Comparison of ENCODE assay signal across 9 mouse cellular contexts in the genomic region with DNA sequence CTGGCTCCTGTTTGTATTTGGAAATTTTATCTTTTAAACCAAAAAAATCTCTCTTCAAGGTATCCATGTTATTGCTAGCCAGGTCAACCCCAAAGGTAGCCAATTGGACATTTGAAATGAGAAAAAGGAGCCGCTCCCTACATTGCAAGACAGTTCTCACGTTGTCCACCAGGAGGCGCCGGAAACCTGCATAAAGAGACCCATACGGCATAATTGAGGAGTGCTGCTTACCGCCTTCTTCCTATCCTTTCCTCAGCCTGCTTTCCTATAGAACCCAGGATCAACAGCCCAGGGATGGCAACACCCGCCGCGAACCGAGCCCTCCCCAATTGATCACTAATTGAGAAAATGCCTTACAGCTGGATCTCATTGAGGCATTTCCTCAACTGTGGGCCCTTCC. TPM values are rescaled to one million over a fixed set of nuclear protein-coding genes. Genes with fewer than 3 reads are reported as not detected.
DNase-seq lines count a peak whose midpoint lies in the region; ATAC-seq and TF ChIP-seq lines count a peak whose summit lies in the region.
"Had no signal": no experiment of that assay in that cellular context is flagged by ENCODE, and none has a peak within 500 bp of the region (broad histone marks: within the 10 kb centered on the region; RNA-seq: fewer than 3 reads in every experiment).

No protein-coding gene starts in this region.

- no peak overlapping the region for H3K4me3 ChIP-seq in forebrain, embryonic 11.5 days (ENCODE audit: low read depth, low read length)
- H3K4me3 ChIP-seq in heart, postnatal 0 days (ENCODE audit: low read depth, low read length) = no peak overlapping the region
- H3K4me3 ChIP-seq: neural tube, embryonic 13.5 days had no signal

- H3K4me2 ChIP-seq in forebrain, embryonic 11.5 days (ENCODE audit: low read depth, low read length, severe bottlenecking) = no peak overlapping the region
- no peak overlapping the region for H3K4me2 ChIP-seq in heart, postnatal 0 days (ENCODE audit: low read depth, low read length)
- H3K4me2 ChIP-seq: neural tube, embryonic 13.5 days had no signal

- no peak for TF ChIP-seq EP300 in heart, postnatal 0 days (IDR thresholded peaks at IDR 0.05; ENCODE audit: low read depth)

- peaks cover 4% of the 10 kb centered on the region; the same call in 1 of the 2 replicates for H3K4me1 ChIP-seq in forebrain, embryonic 11.5 days (replicated peaks; ENCODE audit: control insufficient read depth, insufficient read depth, low read length)
- no peaks in the 10 kb centered on the region for H3K4me1 ChIP-seq in heart, postnatal 0 days (ENCODE audit: control insufficient read depth, insufficient read depth)

- in situ Hi-C loops in Patski (cut with MboI; ENCODE audit: low pct_unique_long_range_greater_than_20kb) = no loop called here

- H3K36me3 ChIP-seq in forebrain, embryonic 11.5 days (ENCODE audit: control insufficient read depth, insufficient read depth, low read length) = no peaks in the 10 kb centered on the region
- no peaks in the 10 kb centered on the region for H3K36me3 ChIP-seq in heart, postnatal 0 days (replicated peaks; ENCODE audit: control insufficient read depth, insufficient read depth, low read length)
- H3K36me3 ChIP-seq: neural tube, embryonic 13.5 days had no signal

- no peak overlapping the region for H3K9ac ChIP-seq in forebrain, embryonic 11.5 days (ENCODE audit: low read length)
- no peak overlapping the region for H3K9ac ChIP-seq in heart, postnatal 0 days (replicated peaks; ENCODE audit: low read depth, low read length)
- H3K9ac ChIP-seq: neural tube, embryonic 13.5 days had no signal

- under 1% methylated on average over 10 of the region's 10 CpGs for WGBS in forebrain, embryonic 11.5 days
- WGBS in heart, postnatal 0 days = under 1% methylated on average over 10 of the region's 10 CpGs

- TF ChIP-seq CTCF in Patski (IDR thresholded peaks at IDR 0.05) = peak; percentile 97
- TF ChIP-seq CTCF in heart, postnatal 0 days (IDR thresholded peaks at IDR 0.05; ENCODE audit: low read depth) = peak; percentile 92

- POLR2A ChIA-PET in Patski (lab: Charles Lee) = interaction anchor here (1.1 kb wide), 1 partner anchor 77 kb away, joined by 3 read pairs; no protein-coding TSS in a partner anchor

- no peaks in the 10 kb centered on the region for H3K9me3 ChIP-seq in forebrain, embryonic 11.5 days (ENCODE audit: control insufficient read depth, low read length)
- no peaks in the 10 kb centered on the region for H3K9me3 ChIP-seq in heart, postnatal 0 days (replicated peaks; ENCODE audit: control insufficient read depth, low read length)
- H3K9me3 ChIP-seq: neural tube, embryonic 13.5 days had no signal

- CTCF ChIA-PET in Patski (lab: Charles Lee) = interaction anchor here (0.7 to 3.1 kb wide), 7 partner anchors 16 to 119 kb away, joined by 3 to 25 read pairs (median 5); a partner anchor contains a TSS

- H3K27ac ChIP-seq in forebrain, embryonic 11.5 days (ENCODE audit: low read depth, low read length) = no peak overlapping the region
- no peak overlapping the region for H3K27ac ChIP-seq in heart, postnatal 0 days (ENCODE audit: low read depth)
- H3K27ac ChIP-seq: neural tube, embryonic 13.5 days had no signal

- no peak for ATAC-seq in Patski
- ATAC-seq in forebrain, embryonic 11.5 days (replicated peaks; ENCODE audit: low FRiP score) = peak; percentile 43; the same call in 1 of the 2 replicates
- peak; percentile 44; the same call in 1 of the 2 replicates for ATAC-seq in heart, postnatal 0 days (ENCODE audit: insufficient read depth, low read depth)
- ATAC-seq in inflammation-experienced regulatory T-cells, adult 6 months = no peak

- H3K27me3 ChIP-seq in Patski = no peaks in the 10 kb centered on the region
- no peaks in the 10 kb centered on the region for H3K27me3 ChIP-seq in forebrain, embryonic 11.5 days (ENCODE audit: control insufficient read depth, insufficient read depth, low read length)
- no peaks in the 10 kb centered on the region for H3K27me3 ChIP-seq in heart, postnatal 0 days (ENCODE audit: control insufficient read depth, insufficient read depth, low read length)

- DNase-seq in Patski (ENCODE audit: low read depth, low spot score) = peak; percentile 24
- DNase-seq in c-Kit-positive CD71-positive TER-119-negative erythroid progenitor cells, embryonic 14.5 days (ENCODE audit: low read depth) = peak; percentile 70
- peak; percentile 93 for DNase-seq in forebrain, embryonic 11.5 days (ENCODE audit: low spot score)
- peak; percentile 68 for DNase-seq in heart, postnatal 0 days (ENCODE audit: low spot score)
- peak; percentile 85 for DNase-seq in layer of hippocampus, adult 9-10 months (ENCODE audit: low spot score)
- peak; percentile 94 for DNase-seq in lung, postnatal 36 days
- peak; percentile 75 for DNase-seq in skeletal muscle tissue, adult 2 months (ENCODE audit: low read depth, low spot score)

RNA-seq across cellular contexts. Expression of a gene that starts 16.2 kb away (rescaled TPM):
- 73.5 TPM for polyA plus RNA-seq in Patski (2021)
- polyA plus RNA-seq in forebrain, embryonic 11.5 days (2014; fragmentation: Nextera tagmentation; extraction: Ambion mirVana) = 16.2 and 19.2 TPM in 2 replicates
- total RNA-seq in heart, postnatal 0 days (2014; rRNA removed; ENCODE audit: low replicate concordance) = 19.0 and 110 TPM in 2 replicates
- 7.2 and 10.0 TPM in 2 replicates for polyA plus RNA-seq in heart, postnatal 0 days (2015; fragmentation: Nextera tagmentation; extraction: Ambion mirVana)
- under 1 TPM in 1 of 3 experiments, not detected in 2; 0.23 TPM for polyA plus RNA-seq in inflammation-experienced regulatory T-cells, adult 6 months (2017; shearing (Covaris generic))

RNA-seq across cellular contexts. Expression of a gene that starts 34.0 kb away (rescaled TPM):
- 0.05 TPM for polyA plus RNA-seq in Patski (2021)
- polyA plus RNA-seq in forebrain, embryonic 11.5 days (2014; fragmentation: Nextera tagmentation; extraction: Ambion mirVana) = not detected in 2 replicates
- total RNA-seq in heart, postnatal 0 days (2014; rRNA removed; ENCODE audit: low replicate concordance) = not detected in 2 replicates
- polyA plus RNA-seq in heart, postnatal 0 days (2015; fragmentation: Nextera tagmentation; extraction: Ambion mirVana) = not detected in 2 replicates
- not detected for polyA plus RNA-seq in inflammation-experienced regulatory T-cells, adult 6 months (2017; shearing (Covaris generic))
- polyA plus RNA-seq: neural tube, embryonic 13.5 days had no signal

RNA-seq across cellular contexts. Expression of a gene that starts 39.9 kb away (rescaled TPM):
- polyA plus RNA-seq in Patski (2021) = 24.8 TPM
- 12.0 and 13.6 TPM in 2 replicates for polyA plus RNA-seq in forebrain, embryonic 11.5 days (2014; fragmentation: Nextera tagmentation; extraction: Ambion mirVana)
- 12.9 and 75.9 TPM in 2 replicates for total RNA-seq in heart, postnatal 0 days (2014; rRNA removed; ENCODE audit: low replicate concordance)
- 15.0 and 15.3 TPM in 2 replicates for polyA plus RNA-seq in heart, postnatal 0 days (2015; fragmentation: Nextera tagmentation; extraction: Ambion mirVana)
- polyA plus RNA-seq in inflammation-experienced regulatory T-cells, adult 6 months (2017; shearing (Covaris generic)) = 1 to 10 TPM in 2 of 3 experiments, under 1 TPM in 1; 0.41 to 1.2 (median 1.2) TPM

RNA-seq across cellular contexts. Expression of a gene that starts 48.0 kb away (rescaled TPM):
- polyA plus RNA-seq in Patski (2021) = 1.3 TPM
- 0.12 TPM in 1 of 2 replicates, not detected in the other for polyA plus RNA-seq in forebrain, embryonic 11.5 days (2014; fragmentation: Nextera tagmentation; extraction: Ambion mirVana)
- total RNA-seq in heart, postnatal 0 days (2014; rRNA removed; ENCODE audit: low replicate concordance) = not detected in 2 replicates
- 0.31 and 0.44 TPM in 2 replicates for polyA plus RNA-seq in heart, postnatal 0 days (2015; fragmentation: Nextera tagmentation; extraction: Ambion mirVana)
- not detected for polyA plus RNA-seq in inflammation-experienced regulatory T-cells, adult 6 months (2017; shearing (Covaris generic))

Comparison
In these comparisons a context has a peak if more than half of its experiments do, and no peak if none do; other contexts are left out.
1. ATAC-seq: peak in forebrain, embryonic 11.5 days (single experiment) and heart, postnatal 0 days (single experiment); none in Patski (single experiment) and inflammation-experienced regulatory T-cells, adult 6 months (single experiment).
2. DNase-seq: peak in every context shown above with its lines; median percentile 94 in lung, postnatal 36 days; 93 in forebrain, embryonic 11.5 days; 85 in layer of hippocampus, adult 9-10 months; 75 in skeletal muscle tissue, adult 2 months; 70 in c-Kit-positive CD71-positive TER-119-negative erythroid progenitor cells, embryonic 14.5 days; 68 in heart, postnatal 0 days; 24 in Patski.